Mouse (Mus musculus) heart, embryonic 10.5 days (tissue): ENCODE data around the gene Abcc9. TPM values are rescaled to one million over a fixed set of nuclear protein-coding genes. Genes with fewer than 3 reads are reported as not detected.

ENCODE experiments used
- DNase-seq: peaks from one replicate; pipeline ENCODE4 v3.0.0-alpha.2; 2017; ENCODE audit warnings: low spot score
- H3K27ac ChIP-seq: fragments of 300-500 bp; sonication (generic); 2 replicates; pipeline ENCODE4 v1.5.1; 2016; ENCODE audit warnings: mild to moderate bottlenecking
- H3K27me3 ChIP-seq: fragments of 300-500 bp; sonication (generic); 2 replicates; pipeline ENCODE4 v1.6.1; 2016; ENCODE audit warnings: mild to moderate bottlenecking; ENCODE audit not compliant: poor library complexity, insufficient read depth, severe bottlenecking
- H3K36me3 ChIP-seq: fragments of 300-500 bp; sonication (generic); 2 replicates; pipeline ENCODE4 v1.6.1; 2016; ENCODE audit warnings: mild to moderate bottlenecking, moderate library complexity
- H3K4me1 ChIP-seq: fragments of 300-500 bp; sonication (generic); 2 replicates; pipeline ENCODE4 v1.6.1; 2016; ENCODE audit warnings: mild to moderate bottlenecking
- H3K4me3 ChIP-seq: fragments of 300-500 bp; sonication (generic); 2 replicates; pipeline ENCODE4 v1.5.1; 2016; ENCODE audit warnings: mild to moderate bottlenecking, moderate library complexity
- H3K9me3 ChIP-seq: fragments of 300-500 bp; sonication (generic); 2 replicates; pipeline ENCODE4 v1.6.1; 2016; ENCODE audit warnings: mild to moderate bottlenecking, moderate library complexity
- WGBS: fragments of 180-500 bp; shearing (Covaris S2); methylation state at CpG from one replicate; pipeline ENCODE4 v1.1.7; 2016; 5-methylcytosine and 5-hydroxymethylcytosine counted together
- polyA plus RNA-seq: library from polyadenylated mRNA; unstranded; fragments of >200 nt; fragmentation: Nextera tagmentation; extraction: Ambion mirVana; gene quantifications from 2 replicates; pipeline ENCODE4 v1.2.1, GENCODE M21; 2016

Abcc9 gene
- polyA plus RNA-seq, result 11.2 and 25.6 TPM in 2 replicates

- peak; percentile 78 for DNase-seq
- H3K27me3 ChIP-seq, result no peaks in the 10 kb centered on the region; the same call in 1 of the 2 replicates
- peak within 1 kb of the TSS; percentile 91 for H3K27ac ChIP-seq
- peaks cover 35% of the 10 kb centered on the region for H3K4me1 ChIP-seq
- peak within 1 kb of the TSS; percentile 66 for H3K4me3 ChIP-seq
- H3K9me3 ChIP-seq, result no peaks in the 10 kb centered on the region
- WGBS, result 6% methylated on average over 36 of the region's 36 CpGs
- peaks cover 5% of the 10 kb centered on the region; the same call in 1 of the 2 replicates for H3K36me3 ChIP-seq
Measured at GRCm38 (mm10) chr6:142701652-142702637, at the start of gene Abcc9. Gene Abcc9, minus strand, starts transcription at chr6:142702315.

- no peak for DNase-seq
- WGBS, result 41% methylated on average over 9 of the region's 9 CpGs
- no peaks in the 10 kb centered on the region for H3K36me3 ChIP-seq
- H3K27me3 ChIP-seq, result peaks cover 6% of the 10 kb centered on the region; the same call in 1 of the 2 replicates
- no peak overlapping the region for H3K27ac ChIP-seq
- peaks cover 14% of the 10 kb centered on the region for H3K4me1 ChIP-seq
- H3K9me3 ChIP-seq, result no peaks in the 10 kb centered on the region
- no peak overlapping the region for H3K4me3 ChIP-seq
Measured at GRCm38 (mm10) chr6:142751365-142751764, 49.2 kb upstream of the Abcc9 start.

- no peaks in the 10 kb centered on the region for H3K36me3 ChIP-seq
- H3K4me3 ChIP-seq, result no peak overlapping the region
- peaks cover 11% of the 10 kb centered on the region; the same call in 1 of the 2 replicates for H3K4me1 ChIP-seq
- no peaks in the 10 kb centered on the region for H3K9me3 ChIP-seq
- no peaks in the 10 kb centered on the region for H3K27me3 ChIP-seq
- H3K27ac ChIP-seq, result 0 out of 2 replicates have a peak overlapping the region, but pooled peaks have one; percentile 3
- DNase-seq, result no peak
- 40% methylated on average over 8 of the region's 8 CpGs for WGBS
Measured at GRCm38 (mm10) chr6:142748057-142748708, 46.1 kb upstream of the Abcc9 start.

GRCm38 (mm10) chr6:142747165-142747564 lies 45.0 kb upstream of the Abcc9 start:
- H3K36me3 ChIP-seq, result no peaks in the 10 kb centered on the region
- no peak overlapping the region for H3K27ac ChIP-seq
- peaks cover 11% of the 10 kb centered on the region; the same call in 1 of the 2 replicates for H3K4me1 ChIP-seq
- H3K9me3 ChIP-seq, result no peaks in the 10 kb centered on the region
- H3K27me3 ChIP-seq, result no peaks in the 10 kb centered on the region
- no peak for DNase-seq
- WGBS, result 75% methylated on average over 2 of the region's 2 CpGs
- no peak overlapping the region for H3K4me3 ChIP-seq

GRCm38 (mm10) chr6:142746765-142747164 lies 44.6 kb upstream of the Abcc9 start:
- peaks cover 13% of the 10 kb centered on the region; the same call in 1 of the 2 replicates for H3K4me1 ChIP-seq
- WGBS, result 66% methylated on average over 7 of the region's 7 CpGs
- no peaks in the 10 kb centered on the region for H3K9me3 ChIP-seq
- H3K36me3 ChIP-seq, result no peaks in the 10 kb centered on the region
- peak overlapping the region; percentile 64 for H3K27ac ChIP-seq
- H3K4me3 ChIP-seq, result no peak overlapping the region
- H3K27me3 ChIP-seq, result no peaks in the 10 kb centered on the region
- no peak for DNase-seq

- Histone ChIP-seq H3K4me1 (peaks cover 17% of the 10 kb centered on the region; the same call in 1 of the 2 replicates), H3K9me3 (no peaks in the 10 kb centered on the region), H3K27ac (no peak overlapping the region), H3K4me3 (no peak overlapping the region), H3K36me3 (no peaks in the 10 kb centered on the region), H3K27me3 (no peaks in the 10 kb centered on the region)
- 96% methylated on average over 5 of the region's 5 CpGs for WGBS
- no peak for DNase-seq
Measured at GRCm38 (mm10) chr6:142745484-142745883, 43.4 kb upstream of the Abcc9 start.

- DNase-seq, result no peak
- no peak overlapping the region for H3K27ac ChIP-seq
- H3K4me1 ChIP-seq, result peaks cover 13% of the 10 kb centered on the region; the same call in 1 of the 2 replicates
- no peaks in the 10 kb centered on the region for H3K27me3 ChIP-seq
- no peaks in the 10 kb centered on the region for H3K36me3 ChIP-seq
- no peaks in the 10 kb centered on the region for H3K9me3 ChIP-seq
- WGBS, result 61% methylated on average over 4 of the region's 4 CpGs
- H3K4me3 ChIP-seq, result no peak overlapping the region
Measured at GRCm38 (mm10) chr6:142743193-142743592, 41.1 kb upstream of the Abcc9 start.

- Histone ChIP-seq H3K4me3 (no peak overlapping the region), H3K4me1 (peaks cover 16% of the 10 kb centered on the region), H3K36me3 (no peaks in the 10 kb centered on the region), H3K27ac (no peak overlapping the region), H3K27me3 (no peaks in the 10 kb centered on the region), H3K9me3 (no peaks in the 10 kb centered on the region)
- DNase-seq, result no peak
- WGBS, result 82% methylated on average over 6 of the region's 6 CpGs
Measured at GRCm38 (mm10) chr6:142741763-142742162, 39.6 kb upstream of the Abcc9 start.

GRCm38 (mm10) chr6:142738637-142739036 lies 36.5 kb upstream of the Abcc9 start:
- Histone ChIP-seq H3K27ac (no peak overlapping the region), H3K36me3 (no peaks in the 10 kb centered on the region), H3K4me3 (no peak overlapping the region), H3K9me3 (no peaks in the 10 kb centered on the region), H3K4me1 (peaks cover 16% of the 10 kb centered on the region), H3K27me3 (peaks cover 4% of the 10 kb centered on the region; the same call in 1 of the 2 replicates)
- 82% methylated on average over 6 of the region's 6 CpGs for WGBS
- DNase-seq, result no peak

- Histone ChIP-seq H3K27me3 (peaks cover 4% of the 10 kb centered on the region; the same call in 1 of the 2 replicates), H3K9me3 (no peaks in the 10 kb centered on the region), H3K27ac (no peak overlapping the region), H3K36me3 (no peaks in the 10 kb centered on the region), H3K4me3 (no peak overlapping the region), H3K4me1 (peaks cover 16% of the 10 kb centered on the region)
- no peak for DNase-seq
- WGBS, result 93% methylated on average over 2 of the region's 2 CpGs
Measured at GRCm38 (mm10) chr6:142738225-142738624, 36.1 kb upstream of the Abcc9 start.

GRCm38 (mm10) chr6:142735302-142736005 lies 33.3 kb upstream of the Abcc9 start:
- WGBS, result 46% methylated on average over 8 of the region's 8 CpGs

GRCm38 (mm10) chr6:142732567-142733290 lies 30.6 kb upstream of the Abcc9 start:
- peaks cover 5% of the 10 kb centered on the region for H3K4me1 ChIP-seq
- H3K9me3 ChIP-seq, result no peaks in the 10 kb centered on the region
- DNase-seq, result no peak
- 71% methylated on average over 14 of the region's 14 CpGs for WGBS
- H3K4me3 ChIP-seq, result no peak overlapping the region
- H3K27me3 ChIP-seq, result peaks cover 4% of the 10 kb centered on the region; the same call in 1 of the 2 replicates
- no peak overlapping the region for H3K27ac ChIP-seq
- no peaks in the 10 kb centered on the region for H3K36me3 ChIP-seq

More at GRCm38 (mm10) chr6:142735302-142736005, 33.3 kb upstream of the Abcc9 start:
- no peak for DNase-seq
- H3K27me3 ChIP-seq, result peaks cover 4% of the 10 kb centered on the region; the same call in 1 of the 2 replicates
- H3K27ac ChIP-seq, result no peak overlapping the region
- no peaks in the 10 kb centered on the region for H3K9me3 ChIP-seq
- H3K4me1 ChIP-seq, result peaks cover 10% of the 10 kb centered on the region
- H3K36me3 ChIP-seq, result no peaks in the 10 kb centered on the region
- no peak overlapping the region for H3K4me3 ChIP-seq
